ENCODE assay signal across 13 mouse cellular contexts in the genomic region with DNA sequence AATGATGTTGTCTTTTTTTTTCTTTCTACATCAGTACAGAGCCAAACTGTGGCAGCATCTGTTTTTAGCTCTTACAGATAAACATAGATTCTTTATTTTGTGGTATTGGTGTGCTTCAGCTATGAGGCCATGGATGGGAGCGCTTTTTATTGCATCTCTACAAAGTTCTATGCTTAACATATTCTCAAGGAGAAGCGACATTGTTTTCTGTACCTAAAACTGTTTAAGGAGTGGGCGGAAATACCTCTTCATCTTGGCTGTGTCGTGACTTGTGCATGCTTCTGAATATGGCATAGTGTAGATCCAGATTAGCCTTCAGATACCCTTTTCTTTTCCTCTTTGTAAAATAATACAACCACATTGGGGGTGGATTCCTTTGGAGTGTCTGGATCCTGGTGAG.
"Had no signal": no experiment of that assay in that cellular context is flagged by ENCODE, and none has a peak within 500 bp of the region (broad histone marks: within the 10 kb centered on the region; RNA-seq: fewer than 3 reads in every experiment).

No protein-coding gene starts in this region.

- DNase-seq: gastrocnemius, postnatal 25 days; heart, adult 18-20 months; heart, postnatal 10 days; heart, postnatal 4 days; kidney, adult 18-20 months; kidney, adult 8-10 months; kidney, postnatal 10 days; kidney, postnatal 4 days; liver had no signal

- ATAC-seq: hindbrain, embryonic 16.5 days; inflammation-experienced regulatory T-cells, adult 6 months; intestine, embryonic 15.5 days; intestine, postnatal 0 days had no signal
